Mouse (Mus musculus) c-Kit-negative CD71-positive TER-119-positive erythroid progenitor cells, embryonic 14.5 days (primary cell): ENCODE results near the gene Pqlc2.

ENCODE experiments used
- DNase-seq: peaks from one replicate; pipeline ENCODE4 v3.0.0-alpha.2; 2013; ENCODE audit warnings: low read depth, low spot score

Pqlc2 gene

GRCm38 (mm10) chr4:139265783-139266499, 44.6 kb downstream of the Pqlc2 start:
- DNase-seq = no peak

- no peak for DNase-seq
Observed at GRCm38 (mm10) chr4:139262981-139263380, 47.5 kb downstream of the Pqlc2 start.

- no peak for DNase-seq
Observed at GRCm38 (mm10) chr4:139259302-139259871, 51.1 kb downstream of the Pqlc2 start.

GRCm38 (mm10) chr4:139258621-139259301, 51.7 kb downstream of the Pqlc2 start:
- DNase-seq = no peak

- DNase-seq = no peak
Observed at GRCm38 (mm10) chr4:139256708-139257107, 53.8 kb downstream of the Pqlc2 start.

GRCm38 (mm10) chr4:139256146-139256545, 54.4 kb downstream of the Pqlc2 start:
- DNase-seq = no peak

- no peak for DNase-seq
Observed at GRCm38 (mm10) chr4:139253206-139253605, 57.3 kb downstream of the Pqlc2 start.

- peak; percentile 17 for DNase-seq
Observed at GRCm38 (mm10) chr4:139252051-139252760, 58.3 kb downstream of the Pqlc2 start.

- no peak for DNase-seq
Observed at GRCm38 (mm10) chr4:139250886-139251285, 59.6 kb downstream of the Pqlc2 start.

- DNase-seq = no peak
Observed at GRCm38 (mm10) chr4:139250043-139250442, 60.5 kb downstream of the Pqlc2 start.

- DNase-seq = no peak
Observed at GRCm38 (mm10) chr4:139248736-139249135, 61.8 kb downstream of the Pqlc2 start.

GRCm38 (mm10) chr4:139247966-139248365, 62.5 kb downstream of the Pqlc2 start:
- DNase-seq = no peak

GRCm38 (mm10) chr4:139246130-139246877, 64.2 kb downstream of the Pqlc2 start:
- no peak for DNase-seq

GRCm38 (mm10) chr4:139245534-139245933, 65.0 kb downstream of the Pqlc2 start:
- no peak for DNase-seq

- DNase-seq = no peak
Observed at GRCm38 (mm10) chr4:139244766-139245165, 65.7 kb downstream of the Pqlc2 start.

- DNase-seq = no peak
Observed at GRCm38 (mm10) chr4:139244176-139244575, 66.3 kb downstream of the Pqlc2 start.
